Mouse (Mus musculus): ENCODE data around the gene Vmn2r50.
"Not testable (repeated sequence)": the region's sequence is repeated elsewhere in the genome, so short reads cannot be mapped to it uniquely, and the experiment has no call there.

The Vmn2r50 gene

DNA sequence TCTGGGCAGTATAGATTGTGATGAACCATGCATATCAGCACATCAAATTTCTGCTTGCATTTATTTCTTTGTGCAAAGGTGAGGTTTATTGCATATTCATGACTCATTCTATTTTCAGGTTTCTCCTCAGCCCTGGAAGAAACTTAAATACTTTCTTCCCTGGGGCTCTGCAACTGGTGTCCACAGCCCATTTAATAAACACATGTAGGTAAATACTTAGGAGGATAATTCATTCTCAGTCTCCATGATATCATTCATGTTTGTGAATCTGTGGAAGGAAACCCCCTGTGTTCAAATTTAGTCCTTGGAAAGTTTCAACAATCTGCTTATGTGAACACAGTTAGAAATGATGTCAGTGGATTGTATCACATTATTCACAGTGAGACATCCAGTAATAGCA, at the start of gene Vmn2r50:
Gene Vmn2r50, minus strand, starts transcription at position 101 of the 400 bp plus-strand sequence.
- DNase-seq (ENCODE audit: low read depth): not testable (repeated sequence)

DNA sequence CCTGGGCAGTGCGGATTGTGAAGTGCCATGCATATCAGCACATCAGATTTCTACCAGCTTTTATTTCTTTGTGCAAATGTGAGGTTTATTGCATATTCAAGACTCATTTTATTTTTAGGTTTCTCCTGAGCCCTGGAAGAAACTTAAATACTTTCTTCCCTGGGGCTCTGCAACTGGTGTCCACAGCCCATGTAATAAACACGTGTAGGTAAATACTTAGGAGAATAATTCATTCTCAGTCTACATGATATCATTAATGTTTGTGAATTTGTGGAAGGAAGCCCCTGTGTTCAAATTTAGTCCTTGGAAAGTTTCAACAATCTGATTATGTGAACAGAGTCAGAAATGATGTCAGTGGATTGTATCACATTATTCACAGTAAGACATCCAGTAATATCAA, 60.9 kb downstream of the Vmn2r50 start, which contains the start of gene Vmn2r49:
Gene Vmn2r49, minus strand, starts transcription at position 101 of the 400 bp plus-strand sequence.
- DNase-seq (ENCODE audit: low read depth): not testable (repeated sequence)

Data from c-Kit-positive CD71-negative TER-119-negative erythroid progenitor cells, embryonic 14.5 days (primary cell).